Mouse (Mus musculus): ENCODE measurements around the gene Mcpt4. TPM values are rescaled to one million over a fixed set of nuclear protein-coding genes. Genes with fewer than 3 reads are reported as not detected.
"Not testable (repeated sequence)": the region's sequence is repeated elsewhere in the genome, so short reads cannot be mapped to it uniquely, and the experiment has no call there.

Mcpt4 gene
- polyA plus RNA-seq, 1 experiment from 2014 or later, result 8.6 TPM

DNA sequence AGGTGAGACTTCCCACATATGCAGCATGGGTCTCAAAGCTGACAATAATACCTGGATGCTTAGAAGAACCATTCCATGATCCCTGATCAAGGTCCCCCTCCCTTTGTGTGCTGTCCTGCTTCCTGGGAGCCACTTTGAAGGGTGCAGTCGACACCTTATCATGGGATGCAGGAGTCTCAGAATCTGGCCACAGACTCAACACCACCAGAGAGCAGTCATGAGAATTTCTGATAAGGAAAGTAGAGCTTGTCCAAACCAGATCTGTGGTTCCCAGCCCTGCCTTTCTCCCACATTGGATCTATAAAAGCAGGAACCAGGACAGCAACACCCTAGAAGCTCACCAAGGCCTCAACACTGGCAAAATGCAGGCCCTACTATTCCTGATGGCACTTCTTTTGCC is 20.3 kb downstream of the Mcpt4 start, which contains the start of gene Mcpt2:
Gene Mcpt2 (plus strand): TSS at position 250 of the 400 bp plus-strand sequence.
- ATAC-seq (ENCODE audit: insufficient number of reproducible peaks, low FRiP score, low TSS enrichment, low read depth); H3K9ac ChIP-seq; H3K27ac ChIP-seq; H3K4me1 ChIP-seq; H3K36me3 ChIP-seq; H3K9me3 ChIP-seq; H3K4me3 ChIP-seq; H3K4me2 ChIP-seq; H3K27me3 ChIP-seq: not testable (repeated sequence)
- 62% methylated on average over 1 of the region's 1 CpGs for WGBS

DNA sequence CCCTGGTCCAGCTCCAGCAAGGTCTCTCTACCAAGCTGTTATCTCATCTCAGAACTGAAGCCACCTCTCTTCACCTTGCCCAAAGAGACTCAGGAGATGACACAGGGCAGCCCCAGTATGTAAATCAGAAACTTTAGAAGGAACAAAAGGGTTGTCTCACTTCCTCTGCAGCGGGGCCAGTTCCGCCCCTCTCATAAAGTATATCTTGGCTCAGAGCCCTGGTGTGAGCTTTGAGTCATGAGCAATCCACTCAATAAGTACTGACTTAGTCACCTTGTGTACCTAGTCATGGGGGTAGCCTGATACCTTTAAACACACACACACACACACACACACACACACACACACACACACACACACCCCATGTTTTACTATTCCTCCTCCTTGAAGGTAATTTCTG is 27.7 kb downstream of the Mcpt4 start:
- WGBS, result 42% methylated on average over 2 of the region's 2 CpGs
- no peak for ATAC-seq (ENCODE audit: insufficient number of reproducible peaks, low FRiP score, low TSS enrichment, low read depth)

DNA sequence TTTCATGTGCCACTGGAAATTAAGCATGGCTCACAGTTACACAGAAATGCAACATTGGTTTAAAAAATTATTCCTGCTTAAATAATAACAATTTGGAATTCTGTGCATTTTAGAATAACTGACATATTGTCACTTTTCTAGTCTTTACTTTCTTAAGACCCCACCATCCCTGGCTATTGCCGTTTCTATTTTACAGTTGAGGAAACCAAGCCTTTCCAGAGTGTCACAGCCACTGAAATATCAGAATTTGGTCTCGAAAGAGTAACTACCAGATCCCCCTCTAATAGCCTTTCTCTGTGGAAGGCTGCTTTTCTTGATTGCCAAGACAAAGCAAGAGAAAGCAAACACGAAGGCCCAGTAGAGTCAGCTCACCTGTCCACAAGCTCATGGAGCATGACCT is 31.7 kb downstream of the Mcpt4 start, which contains the start of gene Mcpt9:
Gene Mcpt9 (minus strand): TSS at position 101 of the 400 bp plus-strand sequence.
- H3K4me1 ChIP-seq; ATAC-seq (ENCODE audit: insufficient number of reproducible peaks, low FRiP score, low TSS enrichment, low read depth); H3K9me3 ChIP-seq; H3K36me3 ChIP-seq; H3K27me3 ChIP-seq; H3K9ac ChIP-seq; H3K27ac ChIP-seq; H3K4me3 ChIP-seq; H3K4me2 ChIP-seq: not testable (repeated sequence)
- WGBS, result 80% methylated on average over 3 of the region's 3 CpGs

More for the DNA sequence above, 27.7 kb downstream of the Mcpt4 start:
- Histone ChIP-seq H3K4me1 (no peaks in the 10 kb centered on the region), H3K27ac (no peak overlapping the region), H3K4me3 (no peak overlapping the region), H3K9me3 (no peaks in the 10 kb centered on the region), H3K27me3 (no peaks in the 10 kb centered on the region), H3K4me2 (no peak overlapping the region), H3K36me3 (no peaks in the 10 kb centered on the region), H3K9ac (no peak overlapping the region)

DNA sequence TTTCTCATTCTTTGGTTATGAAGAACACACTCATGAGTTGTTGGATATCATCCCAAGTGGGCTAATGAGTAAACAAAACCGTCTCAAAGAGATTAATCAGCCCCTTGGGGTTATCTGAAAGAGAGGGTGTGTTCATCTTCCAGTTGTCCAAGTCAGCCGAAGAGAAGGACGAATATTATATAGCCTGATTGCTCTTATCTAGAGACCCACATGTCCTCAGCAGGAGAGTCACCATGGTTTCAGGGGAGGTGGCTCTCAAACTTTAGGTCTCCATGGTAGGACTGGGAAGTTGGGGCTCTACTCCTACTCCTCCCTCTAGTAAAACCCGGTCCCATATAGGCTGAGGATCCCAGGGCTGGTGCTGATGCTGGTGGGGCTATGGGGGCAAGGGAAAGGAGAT is 40.8 kb downstream of the Mcpt4 start:
- H3K36me3 ChIP-seq; H3K27me3 ChIP-seq; H3K4me2 ChIP-seq; H3K9ac ChIP-seq; H3K4me3 ChIP-seq; H3K4me1 ChIP-seq; ATAC-seq (ENCODE audit: insufficient number of reproducible peaks, low FRiP score, low TSS enrichment, low read depth); H3K27ac ChIP-seq; H3K9me3 ChIP-seq: not testable (repeated sequence)
- 81% methylated on average over 4 of the region's 4 CpGs for WGBS

DNA sequence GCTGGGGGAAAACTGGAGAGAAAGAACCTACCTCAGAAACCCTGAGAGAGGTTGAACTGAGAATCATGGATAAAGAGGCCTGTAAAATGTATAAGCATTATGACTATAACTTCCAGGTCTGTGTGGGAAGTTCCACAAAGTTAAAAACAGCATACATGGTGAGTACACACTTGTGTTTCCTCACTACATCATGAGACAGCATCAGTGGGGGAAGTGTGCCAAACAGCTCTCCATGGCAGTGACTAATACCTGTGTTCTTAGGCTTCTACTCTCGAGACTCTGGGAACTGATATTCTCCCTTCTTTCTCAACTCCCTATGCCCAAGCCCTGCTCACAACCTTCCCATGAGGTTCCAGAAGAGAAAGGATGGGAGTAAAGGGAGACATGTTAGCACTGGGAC is 42.7 kb downstream of the Mcpt4 start:
- Histone ChIP-seq H3K4me2 (no peak overlapping the region), H3K4me3 (no peak overlapping the region), H3K36me3 (no peaks in the 10 kb centered on the region), H3K27me3 (no peaks in the 10 kb centered on the region), H3K4me1 (no peaks in the 10 kb centered on the region), H3K9me3 (no peaks in the 10 kb centered on the region), H3K9ac (no peak overlapping the region), H3K27ac (no peak overlapping the region)
- ATAC-seq (ENCODE audit: insufficient number of reproducible peaks, low FRiP score, low TSS enrichment, low read depth), result no peak
- 48% methylated on average over 1 of the region's 1 CpGs for WGBS

DNA sequence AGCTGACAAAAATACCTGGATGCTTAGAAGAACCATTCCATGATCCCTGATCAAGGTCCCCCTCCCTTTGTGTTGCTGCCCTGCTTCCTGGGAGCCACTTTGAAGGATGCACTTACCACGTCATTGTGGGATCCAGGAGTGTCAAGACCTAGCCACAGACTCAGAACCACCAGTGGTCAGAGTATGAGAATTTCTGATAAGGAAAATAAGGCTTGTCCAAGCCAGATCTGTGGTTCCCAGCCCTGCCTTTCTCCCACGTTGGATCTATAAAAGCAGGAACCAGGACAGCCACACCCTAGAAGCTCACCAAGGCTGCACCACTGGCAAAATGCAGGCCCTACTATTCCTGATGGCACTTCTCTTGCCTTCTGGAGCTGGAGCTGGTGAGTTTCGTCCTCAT is 44.4 kb downstream of the Mcpt4 start, which contains the start of gene Mcpt1:
Gene Mcpt1 (plus strand): TSS at position 301 of the 400 bp plus-strand sequence.
- not testable (repeated sequence) for ATAC-seq (ENCODE audit: insufficient number of reproducible peaks, low FRiP score, low TSS enrichment, low read depth); H3K4me1 ChIP-seq; H3K36me3 ChIP-seq; H3K27me3 ChIP-seq; H3K9ac ChIP-seq; H3K27ac ChIP-seq; H3K4me3 ChIP-seq; H3K4me2 ChIP-seq; H3K9me3 ChIP-seq
- 70% methylated on average over 3 of the region's 3 CpGs for WGBS

DNA sequence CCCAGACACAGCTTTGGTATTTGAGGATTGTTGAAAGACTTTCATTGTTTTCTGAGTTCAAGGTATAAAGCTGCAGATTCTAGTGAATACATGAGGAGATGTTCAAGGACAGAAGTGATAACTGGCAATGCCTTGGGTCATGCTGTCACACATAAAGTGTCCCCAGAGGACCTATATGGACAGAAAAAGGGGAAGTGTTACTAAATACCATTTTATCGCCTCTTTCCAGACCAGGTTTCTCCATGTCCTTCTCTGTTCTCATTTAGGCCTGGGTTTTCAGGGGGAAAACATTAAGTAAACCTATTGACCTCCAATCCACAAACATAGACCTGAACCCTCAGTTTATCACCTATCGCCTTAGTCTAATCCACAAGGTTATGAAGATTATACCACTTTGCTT is 48.2 kb downstream of the Mcpt4 start:
- Histone ChIP-seq H3K27me3 (no peaks in the 10 kb centered on the region), H3K27ac (no peak overlapping the region), H3K4me2 (no peak overlapping the region), H3K9ac (no peak overlapping the region), H3K36me3 (no peaks in the 10 kb centered on the region), H3K9me3 (no peaks in the 10 kb centered on the region), H3K4me3 (no peak overlapping the region), H3K4me1 (no peaks in the 10 kb centered on the region)
- WGBS, result 85% methylated on average over 2 of the region's 2 CpGs
- no peak for ATAC-seq (ENCODE audit: insufficient number of reproducible peaks, low FRiP score, low TSS enrichment, low read depth)

DNA sequence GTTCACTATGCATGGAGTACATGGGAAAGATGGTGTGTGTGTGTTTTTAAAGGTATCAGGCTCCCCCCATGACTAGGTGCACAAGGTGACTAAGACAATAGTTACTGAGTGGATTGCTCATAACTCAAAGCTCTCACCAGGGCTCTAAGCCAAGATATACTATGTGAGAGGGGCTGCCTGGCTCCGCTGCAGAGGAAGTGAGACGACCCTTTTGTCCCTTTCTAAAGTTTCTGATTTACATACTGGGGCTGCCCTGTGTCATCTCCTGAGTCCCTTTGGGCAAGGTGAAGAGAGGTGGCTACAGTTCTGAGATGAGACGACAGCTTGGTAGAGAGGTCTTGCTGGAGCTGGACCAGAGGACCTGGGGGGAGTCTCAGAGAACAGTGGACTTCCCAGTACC is 49.0 kb downstream of the Mcpt4 start:
- no peak overlapping the region for H3K4me3 ChIP-seq
- no peaks in the 10 kb centered on the region for H3K27me3 ChIP-seq
- ATAC-seq (ENCODE audit: insufficient number of reproducible peaks, low FRiP score, low TSS enrichment, low read depth), result no peak
- no peaks in the 10 kb centered on the region for H3K36me3 ChIP-seq
- 68% methylated on average over 3 of the region's 3 CpGs for WGBS
- H3K4me2 ChIP-seq, result no peak overlapping the region
- no peaks in the 10 kb centered on the region for H3K4me1 ChIP-seq
- no peak overlapping the region for H3K27ac ChIP-seq
- no peak overlapping the region for H3K9ac ChIP-seq
- H3K9me3 ChIP-seq, result no peaks in the 10 kb centered on the region

Small RNA genes within 50 kb of the gene (microRNA-seq; reads per million reads assigned to microRNA genes)
- not detected for gene Mir6949

Other genes starting within 250 kb of the Mcpt4 start
- gene Nfatc4, start 239.2 kb downstream of the Mcpt4 start, polyA plus RNA-seq (2015; fragmentation: Nextera tagmentation; extraction: Ambion mirVana), result 89.3 and 95.9 TPM in 2 replicates
- 21.6 and 25.5 TPM in 2 replicates for gene Nynrin, start 208.3 kb downstream of the Mcpt4 start, polyA plus RNA-seq (2015; fragmentation: Nextera tagmentation; extraction: Ambion mirVana)
- 0.24 and 0.46 TPM in 2 replicates for gene Cbln3, start 177.9 kb downstream of the Mcpt4 start, polyA plus RNA-seq (2015; fragmentation: Nextera tagmentation; extraction: Ambion mirVana)
- 18.6 and 20.5 TPM in 2 replicates for gene Khnyn, start 177.4 kb downstream of the Mcpt4 start, polyA plus RNA-seq (2015; fragmentation: Nextera tagmentation; extraction: Ambion mirVana)
- gene Sdr39u1, start 162.0 kb downstream of the Mcpt4 start, polyA plus RNA-seq (2015; fragmentation: Nextera tagmentation; extraction: Ambion mirVana), result 87.1 and 91.0 TPM in 2 replicates
- gene Cma1, start 117.6 kb downstream of the Mcpt4 start, polyA plus RNA-seq (2015; fragmentation: Nextera tagmentation; extraction: Ambion mirVana), result 401 and 411 TPM in 2 replicates
- 1.00 and 1.0 TPM in 2 replicates for gene Cma2, start 111.3 kb downstream of the Mcpt4 start, polyA plus RNA-seq (2015; fragmentation: Nextera tagmentation; extraction: Ambion mirVana)
- gene Mcpt1, start 44.3 kb downstream of the Mcpt4 start, polyA plus RNA-seq (2015; fragmentation: Nextera tagmentation; extraction: Ambion mirVana), result 0.14 and 0.35 TPM in 2 replicates
- not detected in 2 replicates for gene Mcpt9, start 31.8 kb downstream of the Mcpt4 start, polyA plus RNA-seq (2015; fragmentation: Nextera tagmentation; extraction: Ambion mirVana)
- gene Mcpt2, start 20.3 kb downstream of the Mcpt4 start, polyA plus RNA-seq (2015; fragmentation: Nextera tagmentation; extraction: Ambion mirVana), result 1.6 and 1.9 TPM in 2 replicates
- gene Mcpt8, start 23.0 kb upstream of the Mcpt4 start, polyA plus RNA-seq (2015; fragmentation: Nextera tagmentation; extraction: Ambion mirVana), result 2.1 and 2.3 TPM in 2 replicates
- gene Ctsg, start 40.3 kb upstream of the Mcpt4 start, polyA plus RNA-seq (2015; fragmentation: Nextera tagmentation; extraction: Ambion mirVana), result 0.53 and 0.72 TPM in 2 replicates
- gene Gzme, start 58.3 kb upstream of the Mcpt4 start, polyA plus RNA-seq (2015; fragmentation: Nextera tagmentation; extraction: Ambion mirVana), result 0.52 TPM in 1 of 2 replicates, not detected in the other
- not detected in 2 replicates for gene Gzmd, start 70.3 kb upstream of the Mcpt4 start, polyA plus RNA-seq (2015; fragmentation: Nextera tagmentation; extraction: Ambion mirVana)
- not detected in 2 replicates for gene Gzmg, start 97.3 kb upstream of the Mcpt4 start, polyA plus RNA-seq (2015; fragmentation: Nextera tagmentation; extraction: Ambion mirVana)
- not detected in 2 replicates for gene Gzmn, start 112.3 kb upstream of the Mcpt4 start, polyA plus RNA-seq (2015; fragmentation: Nextera tagmentation; extraction: Ambion mirVana)
- not detected in 2 replicates for gene Gzmf, start 149.1 kb upstream of the Mcpt4 start, polyA plus RNA-seq (2015; fragmentation: Nextera tagmentation; extraction: Ambion mirVana)
- 0.28 and 0.34 TPM in 2 replicates for gene Gzmc, start 172.3 kb upstream of the Mcpt4 start, polyA plus RNA-seq (2015; fragmentation: Nextera tagmentation; extraction: Ambion mirVana)
- 0.79 and 0.83 TPM in 2 replicates for gene Gzmb, start 199.9 kb upstream of the Mcpt4 start, polyA plus RNA-seq (2015; fragmentation: Nextera tagmentation; extraction: Ambion mirVana)

Data from limb, embryonic 15.5 days (tissue).